Mouse (Mus musculus): ENCODE results near the gene Grin2d. TPM values are rescaled to one million over a fixed set of nuclear protein-coding genes. Genes with fewer than 3 reads are reported as not detected.
"Not testable (repeated sequence)": the region's sequence is repeated elsewhere in the genome, so short reads cannot be mapped to it uniquely, and the experiment has no call there.

Grin2d gene
- total RNA-seq (2021) = 10 to 100 TPM; 35.6 to 36.4 TPM

- DNase-seq (ENCODE audit: extremely low spot score in 1 of 2, low spot score in 2 of 2); intact Hi-C loops (cut with DNase I): not testable (repeated sequence)
Observed at GRCm38 (mm10) chr7:45878278-45878677, at the start of gene Grin2d. Gene Grin2d (minus strand): TSS chr7:45878378.

- intact Hi-C loops (cut with DNase I) = no loop called here
- peak in 1 of 2 experiments; percentile 33 for DNase-seq (ENCODE audit: extremely low spot score in 1 of 2, low spot score in 2 of 2)
Observed at GRCm38 (mm10) chr7:45924429-45924816, 46.2 kb upstream of the Grin2d start.

- DNase-seq (ENCODE audit: extremely low spot score in 1 of 2, low spot score in 2 of 2) = peak in 1 of 2 experiments; percentile 88
- intact Hi-C loops (cut with DNase I) = no loop called here
Observed at GRCm38 (mm10) chr7:45923762-45924428, 45.7 kb upstream of the Grin2d start, which contains the start of gene Ccdc114. Gene Ccdc114 (plus strand): TSS chr7:45924072.

GRCm38 (mm10) chr7:45922928-45923761 is 45.0 kb upstream of the Grin2d start:
- intact Hi-C loops (cut with DNase I) = no loop called here
- peak; percentile 92 to 98 for DNase-seq (ENCODE audit: extremely low spot score in 1 of 2, low spot score in 2 of 2)

- intact Hi-C loops (cut with DNase I) = no loop called here
- no peak for DNase-seq (ENCODE audit: extremely low spot score in 1 of 2, low spot score in 2 of 2)
Observed at GRCm38 (mm10) chr7:45921950-45922600, 43.9 kb upstream of the Grin2d start.

GRCm38 (mm10) chr7:45921242-45921621 is 43.1 kb upstream of the Grin2d start, which contains the start of gene Emp3:
Gene Emp3 (minus strand): TSS chr7:45921404.
- peak in 1 of 2 experiments; percentile 76 for DNase-seq (ENCODE audit: extremely low spot score in 1 of 2, low spot score in 2 of 2)
- intact Hi-C loops (cut with DNase I) = no loop called here

- no peak for DNase-seq (ENCODE audit: extremely low spot score in 1 of 2, low spot score in 2 of 2)
- intact Hi-C loops (cut with DNase I) = no loop called here
Observed at GRCm38 (mm10) chr7:45920583-45921241, 42.5 kb upstream of the Grin2d start.

GRCm38 (mm10) chr7:45919761-45920160 is 41.6 kb upstream of the Grin2d start:
- DNase-seq (ENCODE audit: extremely low spot score in 1 of 2, low spot score in 2 of 2) = no peak
- intact Hi-C loops (cut with DNase I) = no loop called here

GRCm38 (mm10) chr7:45919083-45919671 is 41.0 kb upstream of the Grin2d start:
- intact Hi-C loops (cut with DNase I) = no loop called here

GRCm38 (mm10) chr7:45917926-45918325 is 39.7 kb upstream of the Grin2d start:
- DNase-seq (ENCODE audit: extremely low spot score in 1 of 2, low spot score in 2 of 2) = no peak
- intact Hi-C loops (cut with DNase I) = no loop called here

More at GRCm38 (mm10) chr7:45919083-45919671, 41.0 kb upstream of the Grin2d start:
- DNase-seq (ENCODE audit: extremely low spot score in 1 of 2, low spot score in 2 of 2) = no peak

- no peak for DNase-seq (ENCODE audit: extremely low spot score in 1 of 2, low spot score in 2 of 2)
- intact Hi-C loops (cut with DNase I) = no loop called here
Observed at GRCm38 (mm10) chr7:45917004-45917704, 39.0 kb upstream of the Grin2d start.

- intact Hi-C loops (cut with DNase I) = no loop called here
- peak; percentile 79 to 89 for DNase-seq (ENCODE audit: extremely low spot score in 1 of 2, low spot score in 2 of 2)
Observed at GRCm38 (mm10) chr7:45916056-45917003, 38.2 kb upstream of the Grin2d start.

- DNase-seq (ENCODE audit: extremely low spot score in 1 of 2, low spot score in 2 of 2) = no peak
- intact Hi-C loops (cut with DNase I) = no loop called here
Observed at GRCm38 (mm10) chr7:45915011-45915410, 36.8 kb upstream of the Grin2d start.

- DNase-seq (ENCODE audit: extremely low spot score in 1 of 2, low spot score in 2 of 2) = no peak
- intact Hi-C loops (cut with DNase I) = no loop called here
Observed at GRCm38 (mm10) chr7:45914067-45914466, 35.9 kb upstream of the Grin2d start.

- intact Hi-C loops (cut with DNase I) = no loop called here
- DNase-seq (ENCODE audit: extremely low spot score in 1 of 2, low spot score in 2 of 2) = no peak
Observed at GRCm38 (mm10) chr7:45909145-45909544, 31.0 kb upstream of the Grin2d start.

- intact Hi-C loops (cut with DNase I) = no loop called here
- no peak for DNase-seq (ENCODE audit: extremely low spot score in 1 of 2, low spot score in 2 of 2)
Observed at GRCm38 (mm10) chr7:45908384-45908783, 30.2 kb upstream of the Grin2d start.

GRCm38 (mm10) chr7:45906622-45907021 is 28.4 kb upstream of the Grin2d start:
- intact Hi-C loops (cut with DNase I) = no loop called here
- DNase-seq (ENCODE audit: extremely low spot score in 1 of 2, low spot score in 2 of 2) = no peak

Data from left cerebral cortex, postnatal 10 days (tissue).